8 mouse cellular contexts compared by ENCODE assay signal in genomic region chr9:123111751-123112221, GRCm38 (mm10). TPM values are rescaled to one million over a fixed set of nuclear protein-coding genes. Genes with fewer than 3 reads are reported as not detected.
DNase-seq lines count a peak whose midpoint lies in the region; ATAC-seq and TF ChIP-seq lines count a peak whose summit lies in the region.

No protein-coding gene starts in this region.

- no peak for DNase-seq in layer of hippocampus, adult 2 months (ENCODE audit: low spot score in 2 of 2)
- no peak for DNase-seq in layer of hippocampus, postnatal 10 days (ENCODE audit: low spot score in 2 of 2)
- peak; percentile 30 for DNase-seq in R1 (ENCODE audit: low read depth, low spot score)
- no peak for DNase-seq in hindbrain, embryonic 10.5 days (ENCODE audit: low spot score)
- no peak for DNase-seq in midbrain, embryonic 11.5 days (ENCODE audit: low spot score, missing footprints)
- no peak for DNase-seq in left cerebral cortex, postnatal 14 days (ENCODE audit: low spot score in 2 of 2)

- H3K4me1 ChIP-seq in hindbrain, embryonic 10.5 days (replicated peaks) = peaks cover 24% of the 10 kb centered on the region
- H3K4me1 ChIP-seq in midbrain, embryonic 11.5 days (ENCODE audit: control insufficient read depth, insufficient read depth, low read length) = peaks cover 14% of the 10 kb centered on the region

- H3K9ac ChIP-seq in midbrain, embryonic 11.5 days (ENCODE audit: low read length) = peak overlapping the region; percentile 94

- no peak for ATAC-seq in midbrain, embryonic 11.5 days (ENCODE audit: low FRiP score)
- no peak for ATAC-seq in erythroid progenitor cell, adult 5-6 weeks (replicated peaks; ENCODE audit: low FRiP score, poor library complexity, severe bottlenecking)
- ATAC-seq in inflammation-experienced regulatory T-cells, adult 6 months = no peak

- intact Hi-C loops in left cerebral cortex, postnatal 14 days (cut with DNase I) = no loop called here

- peaks cover 33% of the 10 kb centered on the region for H3K36me3 ChIP-seq in hindbrain, embryonic 10.5 days
- H3K36me3 ChIP-seq in midbrain, embryonic 11.5 days (ENCODE audit: control insufficient read depth, insufficient read depth, low read length) = no peaks in the 10 kb centered on the region

- H3K27me3 ChIP-seq in hindbrain, embryonic 10.5 days (ENCODE audit: insufficient read depth, poor library complexity, severe bottlenecking) = no peaks in the 10 kb centered on the region
- H3K27me3 ChIP-seq in midbrain, embryonic 11.5 days (ENCODE audit: control insufficient read depth, insufficient read depth, low read length) = no peaks in the 10 kb centered on the region

- H3K4me2 ChIP-seq in midbrain, embryonic 11.5 days = peak overlapping the region; percentile 93

- peak overlapping the region; percentile 95 for H3K4me3 ChIP-seq in layer of hippocampus, adult 2 months
- peak overlapping the region; percentile 96 for H3K4me3 ChIP-seq in hindbrain, embryonic 10.5 days
- H3K4me3 ChIP-seq in midbrain, embryonic 11.5 days (ENCODE audit: low read depth, low read length) = peak overlapping the region; percentile 85

- WGBS in hindbrain, embryonic 10.5 days = 69% methylated on average over 8 of the region's 8 CpGs
- 70% methylated on average over 8 of the region's 8 CpGs for WGBS in midbrain, embryonic 11.5 days

- 0 out of 2 replicates have a peak, but pooled peaks have one; percentile 13 for TF ChIP-seq CTCF in layer of hippocampus, adult 2 months (conservative IDR thresholded peaks at IDR 0.05)

- no peaks in the 10 kb centered on the region for H3K9me3 ChIP-seq in hindbrain, embryonic 10.5 days
- H3K9me3 ChIP-seq in midbrain, embryonic 11.5 days (ENCODE audit: control insufficient read depth, low read length) = no peaks in the 10 kb centered on the region

- no peak overlapping the region for H3K27ac ChIP-seq in layer of hippocampus, adult 2 months
- H3K27ac ChIP-seq in hindbrain, embryonic 10.5 days = peak overlapping the region; percentile 99
- no peak overlapping the region for H3K27ac ChIP-seq in midbrain, embryonic 11.5 days (ENCODE audit: low read depth, low read length)

RNA-seq across cellular contexts. Expression of gene Zdhhc3, which starts 1.2 kb away (rescaled TPM):
- total RNA-seq in layer of hippocampus, adult 2 months (2021) = 10 to 100 TPM; 57.5 to 61.9 TPM
- total RNA-seq in layer of hippocampus, postnatal 10 days (2021) = 10 to 100 TPM; 72.4 to 72.7 TPM
- 76.8 and 83.4 TPM in 2 replicates for polyA plus RNA-seq in hindbrain, embryonic 10.5 days (2016; fragmentation: Nextera tagmentation; extraction: Ambion mirVana)
- 60.3 and 68.4 TPM in 2 replicates for polyA plus RNA-seq in midbrain, embryonic 11.5 days (2014; fragmentation: Nextera tagmentation; extraction: Ambion mirVana)
- total RNA-seq in left cerebral cortex, postnatal 14 days (2021) = 10 to 100 TPM; 70.4 to 73.6 TPM
- 20.5 and 26.3 TPM in 2 replicates for total RNA-seq in erythroid progenitor cell, adult 5-6 weeks (2015; ENCODE audit: low replicate concordance)
- total RNA-seq in erythroid progenitor cell, adult 5-6 weeks (2017; ENCODE audit: low replicate concordance) = 11.3 and 14.4 TPM in 2 replicates
- 10 to 100 TPM; 11.4 to 18.2 (median 12.4) TPM for polyA plus RNA-seq in inflammation-experienced regulatory T-cells, adult 6 months (2017; shearing (Covaris generic))

RNA-seq across cellular contexts. Expression of gene Exosc7, which starts 1.2 kb away (rescaled TPM):
- total RNA-seq in layer of hippocampus, adult 2 months (2021) = 10 to 100 TPM; 40.1 to 40.9 TPM
- total RNA-seq in layer of hippocampus, postnatal 10 days (2021) = 10 to 100 TPM; 37.9 to 49.7 TPM
- 122 and 146 TPM in 2 replicates for polyA plus RNA-seq in hindbrain, embryonic 10.5 days (2016; fragmentation: Nextera tagmentation; extraction: Ambion mirVana)
- polyA plus RNA-seq in midbrain, embryonic 11.5 days (2014; fragmentation: Nextera tagmentation; extraction: Ambion mirVana) = 115 and 129 TPM in 2 replicates
- total RNA-seq in left cerebral cortex, postnatal 14 days (2021) = 10 to 100 TPM; 37.6 to 39.1 TPM
- 14.3 and 21.6 TPM in 2 replicates for total RNA-seq in erythroid progenitor cell, adult 5-6 weeks (2015; ENCODE audit: low replicate concordance)
- 6.6 and 26.4 TPM in 2 replicates for total RNA-seq in erythroid progenitor cell, adult 5-6 weeks (2017; ENCODE audit: low replicate concordance)
- 100 to 1,000 TPM in 2 of 3 experiments, 10 to 100 TPM in 1; 79.7 to 114 (median 101) TPM for polyA plus RNA-seq in inflammation-experienced regulatory T-cells, adult 6 months (2017; shearing (Covaris generic))

RNA-seq across cellular contexts. Expression of gene Clec3b, which starts 39.0 kb away (rescaled TPM):
- total RNA-seq in layer of hippocampus, adult 2 months (2021) = 1 to 10 TPM; 2.2 to 4.3 TPM
- 1 to 10 TPM; 7.2 to 7.4 TPM for total RNA-seq in layer of hippocampus, postnatal 10 days (2021)
- polyA plus RNA-seq in hindbrain, embryonic 10.5 days (2016; fragmentation: Nextera tagmentation; extraction: Ambion mirVana) = 0.16 TPM in 1 of 2 replicates, not detected in the other
- not detected in 2 replicates for polyA plus RNA-seq in midbrain, embryonic 11.5 days (2014; fragmentation: Nextera tagmentation; extraction: Ambion mirVana)
- total RNA-seq in left cerebral cortex, postnatal 14 days (2021) = 1 to 10 TPM; 5.2 to 5.4 TPM
- total RNA-seq in erythroid progenitor cell, adult 5-6 weeks (2015; ENCODE audit: low replicate concordance) = not detected in 2 replicates
- total RNA-seq in erythroid progenitor cell, adult 5-6 weeks (2017; ENCODE audit: low replicate concordance) = not detected in 2 replicates
- under 1 TPM in 1 of 3 experiments, not detected in 2; 0.46 TPM for polyA plus RNA-seq in inflammation-experienced regulatory T-cells, adult 6 months (2017; shearing (Covaris generic))
